Mouse (Mus musculus) liver, embryonic 14.5 days (tissue): ENCODE measurements at regions not wholly inside any gene's neighbourhood (a gene's known extent, or its start where the extent isn't known, plus 50 kb on each side); places are given as distances from the start of the nearest gene placed in this dataset.

Source experiments
- ATAC-seq: fragments of 200-750 bp; cut with Nextera tagmentation; 2 replicates; pipeline ENCODE4 v1.8.0; 2017; ENCODE audit warnings: moderate number of reproducible peaks, mild to moderate bottlenecking, moderate library complexity; ENCODE audit not compliant: insufficient read depth
- DNase-seq, 3 experiments: peaks; one replicate each; pipeline ENCODE4 v3.0.0-alpha.2; 2012 to 2013; ENCODE audit warnings: low read depth in 3 of 3, low spot score in 3 of 3
- H3K27ac ChIP-seq: fragments of 300-500 bp; sonication (generic); 2 replicates; pipeline ENCODE4 v1.5.1; 2014; ENCODE audit warnings: moderate library complexity, mild to moderate bottlenecking, control low read depth, inconsistent platforms
- H3K27me3 ChIP-seq: fragments of 300-500 bp; sonication (generic); 2 replicates; pipeline ENCODE4 v1.6.1; 2014; ENCODE audit warnings: mild to moderate bottlenecking, low read length, moderate library complexity; ENCODE audit not compliant: control insufficient read depth, insufficient read depth
- H3K36me3 ChIP-seq: fragments of 300-500 bp; sonication (generic); replicated peaks from 2 replicates; pipeline ENCODE4 v1.6.1; 2014; ENCODE audit warnings: low read depth; ENCODE audit not compliant: control insufficient read depth, insufficient read depth
- H3K4me1 ChIP-seq, 2 experiments: fragments of 200-500 bp in 1 of 2; fragments of 300-500 bp in 1 of 2; sonication (generic) in 1 of 2; replicated peaks; 2 replicates each; pipeline ENCODE4 v1.6.1; 2012 to 2014; ENCODE audit warnings: antibody characterized with exemption in 1 of 2, inconsistent platforms in 1 of 2, low read length in 1 of 2; ENCODE audit not compliant: control insufficient read depth in 2 of 2, insufficient read depth in 2 of 2
- H3K4me2 ChIP-seq: fragments of 300-500 bp; sonication (generic); 2 replicates; pipeline ENCODE4 v1.6.1; 2014; ENCODE audit warnings: low read depth, mild to moderate bottlenecking, control low read depth, moderate library complexity
- H3K4me3 ChIP-seq, 2 experiments: fragments of 200-500 bp in 1 of 2; fragments of 300-500 bp in 1 of 2; sonication (generic) in 1 of 2; 2 replicates each; pipeline ENCODE4 v1.5.1; 2012 to 2014; ENCODE audit warnings: low read depth in 2 of 2, low read length in 2 of 2, mild to moderate bottlenecking in 2 of 2, control low read depth in 1 of 2, inconsistent platforms in 1 of 2, moderate library complexity in 1 of 2; ENCODE audit not compliant: insufficient read depth in 1 of 2
- H3K9ac ChIP-seq: fragments of 300-500 bp; sonication (generic); replicated peaks from 2 replicates; pipeline ENCODE4 v1.6.1; 2014; ENCODE audit warnings: mild to moderate bottlenecking, control low read depth, moderate library complexity
- H3K9me3 ChIP-seq: fragments of 300-500 bp; sonication (generic); 2 replicates; pipeline ENCODE4 v1.6.1; 2016; ENCODE audit warnings: low read length, mixed read lengths; ENCODE audit not compliant: control insufficient read depth
- CTCF ChIP-seq: IDR thresholded peaks from 2 replicates; pipeline ENCODE4 v1.5.1; 2016; ENCODE audit warnings: antibody characterized with exemption, low read depth, control low read depth
- EP300 ChIP-seq: IDR thresholded peaks from 2 replicates; pipeline ENCODE4 v1.6.1; 2016; ENCODE audit warnings: antibody characterized with exemption, low read depth
- WGBS: fragments of 180-500 bp; shearing (Covaris S2); extraction: QIAGEN DNeasy Blood & Tissue Kit; methylation state at CpG from one replicate; pipeline ENCODE4 v1.1.7; 2014; ENCODE audit not compliant: insufficient replicate concordance; 5-methylcytosine and 5-hydroxymethylcytosine counted together

GRCm38 (mm10) chr1:142909907-142910306, 730.6 kb upstream of the B3galt2 start:
- no peak for TF ChIP-seq EP300
- TF ChIP-seq CTCF = no peak
- ATAC-seq = no peak

GRCm38 (mm10) chr1:142956686-142957085, 683.8 kb upstream of the B3galt2 start:
- ATAC-seq = no peak
- TF ChIP-seq CTCF (no peak), EP300 (no peak)
- no peaks in the 10 kb centered on the region for H3K4me1 ChIP-seq

More at GRCm38 (mm10) chr1:142909907-142910306, 730.6 kb upstream of the B3galt2 start:
- Histone ChIP-seq H3K9me3 (no peaks in the 10 kb centered on the region), H3K4me1 (no peaks in the 10 kb centered on the region), H3K27me3 (no peaks in the 10 kb centered on the region), H3K9ac (no peak overlapping the region), H3K4me2 (no peak overlapping the region), H3K27ac (no peak overlapping the region), H3K4me3 (no peak overlapping the region), H3K36me3 (no peaks in the 10 kb centered on the region)
- WGBS = 56% methylated on average over 4 of the region's 4 CpGs
- no peak for DNase-seq

GRCm38 (mm10) chr1:142971475-142971874, 669.0 kb upstream of the B3galt2 start:
- no peak for DNase-seq
- Histone ChIP-seq H3K4me3 (no peak overlapping the region), H3K36me3 (no peaks in the 10 kb centered on the region), H3K27me3 (no peaks in the 10 kb centered on the region), H3K4me2 (no peak overlapping the region), H3K9ac (no peak overlapping the region), H3K9me3 (no peaks in the 10 kb centered on the region), H3K27ac (no peak overlapping the region), H3K4me1 (no peaks in the 10 kb centered on the region)
- TF ChIP-seq CTCF = no peak
- no peak for TF ChIP-seq EP300
- ATAC-seq = no peak

More at GRCm38 (mm10) chr1:142956686-142957085, 683.8 kb upstream of the B3galt2 start:
- no peaks in the 10 kb centered on the region for H3K27me3 ChIP-seq
- no peak overlapping the region for H3K9ac ChIP-seq
- DNase-seq = no peak
- H3K4me2 ChIP-seq = no peak overlapping the region
- H3K36me3 ChIP-seq = no peaks in the 10 kb centered on the region
- no peak overlapping the region for H3K27ac ChIP-seq
- WGBS = 68% methylated on average over 3 of the region's 3 CpGs
- H3K4me3 ChIP-seq = no peak overlapping the region
- H3K9me3 ChIP-seq = no peaks in the 10 kb centered on the region

GRCm38 (mm10) chr1:142973387-142973786, 667.1 kb upstream of the B3galt2 start:
- Histone ChIP-seq H3K4me3 (no peak overlapping the region), H3K4me2 (no peak overlapping the region), H3K27ac (no peak overlapping the region), H3K9ac (no peak overlapping the region), H3K9me3 (no peaks in the 10 kb centered on the region), H3K4me1 (no peaks in the 10 kb centered on the region), H3K36me3 (no peaks in the 10 kb centered on the region), H3K27me3 (no peaks in the 10 kb centered on the region)
- no peak for ATAC-seq
- WGBS = 48% methylated on average over 2 of the region's 2 CpGs
- no peak for DNase-seq
- no peak for TF ChIP-seq EP300
- no peak for TF ChIP-seq CTCF

GRCm38 (mm10) chr1:142982994-142983393, 657.5 kb upstream of the B3galt2 start:
- Histone ChIP-seq H3K9ac (no peak overlapping the region), H3K27me3 (no peaks in the 10 kb centered on the region), H3K4me2 (no peak overlapping the region), H3K9me3 (no peaks in the 10 kb centered on the region), H3K4me1 (no peaks in the 10 kb centered on the region), H3K4me3 (no peak overlapping the region), H3K36me3 (no peaks in the 10 kb centered on the region), H3K27ac (no peak overlapping the region)
- ATAC-seq (no peak), DNase-seq (no peak)
- 58% methylated on average over 5 of the region's 5 CpGs for WGBS
- no peak for TF ChIP-seq EP300
- no peak for TF ChIP-seq CTCF

- DNase-seq (no peak), ATAC-seq (no peak)
- Histone ChIP-seq H3K9ac (no peak overlapping the region), H3K36me3 (no peaks in the 10 kb centered on the region), H3K27me3 (no peaks in the 10 kb centered on the region), H3K4me3 (no peak overlapping the region), H3K27ac (no peak overlapping the region), H3K9me3 (no peaks in the 10 kb centered on the region), H3K4me1 (no peaks in the 10 kb centered on the region), H3K4me2 (no peak overlapping the region)
- TF ChIP-seq CTCF (no peak), EP300 (no peak)
- 57% methylated on average over 3 of the region's 3 CpGs for WGBS
Measured at GRCm38 (mm10) chr1:142983641-142984040, 656.8 kb upstream of the B3galt2 start.
